In genomic region chr1:72307317-72307798, GRCm38 (mm10) we compare ENCODE assay signal across 8 mouse cellular contexts. TPM values are rescaled to one million over a fixed set of nuclear protein-coding genes. Genes with fewer than 3 reads are reported as not detected.
DNase-seq lines count a peak whose midpoint lies in the region; ATAC-seq and TF ChIP-seq lines count a peak whose summit lies in the region.

Xrcc5 (plus strand) TSS chr1:72307421.

- H3K9me3 ChIP-seq in hindbrain, postnatal 0 days (ENCODE audit: low read length), result no peaks in the 10 kb centered on the region

- no peaks in the 10 kb centered on the region for H3K27me3 ChIP-seq in hindbrain, postnatal 0 days (ENCODE audit: insufficient read depth, low read length)

- H3K9ac ChIP-seq in hindbrain, postnatal 0 days (replicated peaks; ENCODE audit: low read length), result peak within 1 kb of the TSS; percentile 78

- H3K4me2 ChIP-seq in hindbrain, postnatal 0 days (ENCODE audit: low read depth, low read length), result peak within 1 kb of the TSS; percentile 77

- peak; percentile 98 for ATAC-seq in hindbrain, postnatal 0 days
- peak; percentile 90 for ATAC-seq in megakaryocyte, adult 5-6 weeks (ENCODE audit: poor library complexity, severe bottlenecking)

- intact Hi-C loops in left cerebral cortex, adult 2 months (cut with DNase I), result loop anchor here (1.0 to 5.0 kb wide), 5 partner anchors 23 to 550 kb away; partner anchors contain the start of genes March4, Pecr, Rpl37a and Smarcal1

- peak within 1 kb of the TSS; percentile 84 for H3K27ac ChIP-seq in hindbrain, postnatal 0 days
- H3K27ac ChIP-seq in left cerebral cortex, adult 2 months, result peak within 1 kb of the TSS; percentile 84

- H3K4me1 ChIP-seq in hindbrain, postnatal 0 days (ENCODE audit: insufficient read depth, low read length), result 0 out of 2 replicates have a peak, but pooled peaks cover 4% of the 10 kb centered on the region

- WGBS in hindbrain, postnatal 0 days, result under 1% methylated on average over 21 of the region's 21 CpGs

- TF ChIP-seq CTCF in hindbrain, postnatal 0 days (IDR thresholded peaks at IDR 0.05; ENCODE audit: low read depth), result no peak
- TF ChIP-seq CTCF in left cerebral cortex, adult 2 months (IDR thresholded peaks at IDR 0.05), result no peak

- no peaks in the 10 kb centered on the region for H3K36me3 ChIP-seq in hindbrain, postnatal 0 days (ENCODE audit: insufficient read depth, low read length)

- peak within 1 kb of the TSS; percentile 62 for H3K4me3 ChIP-seq in hindbrain, postnatal 0 days (ENCODE audit: low read length)
- H3K4me3 ChIP-seq in left cerebral cortex, adult 2 months, result peak within 1 kb of the TSS; percentile 73

- peak; percentile 95 for DNase-seq in T-cell, adult 2 months (ENCODE audit: low spot score)
- DNase-seq in cerebellum, postnatal 36 days, result peak; percentile 95 to 97
- DNase-seq in gastrocnemius, adult 18-20 months (ENCODE audit: low spot score), result peak; percentile 93
- peak; percentile 99 for DNase-seq in hindbrain, postnatal 0 days (ENCODE audit: low spot score)
- DNase-seq in left cerebral cortex, adult 2 months (ENCODE audit: extremely low spot score in 1 of 2, low spot score in 2 of 2), result peak; percentile 88 to 91
- peak; percentile 93 for DNase-seq in right cerebral cortex, adult 2 months (ENCODE audit: low spot score in 2 of 2)
- DNase-seq in urinary bladder, postnatal 14 days (ENCODE audit: low spot score), result peak; percentile 94

RNA-seq across cellular contexts. Expression of gene Xrcc5, which starts in this region (rescaled TPM):
- 10 to 100 TPM; 22.2 to 24.5 TPM for total RNA-seq in gastrocnemius, adult 18-20 months (2021)
- 7.7 and 9.0 TPM in 2 replicates for total RNA-seq in hindbrain, postnatal 0 days (2014; rRNA removed)
- 15.7 and 16.2 TPM in 2 replicates for polyA plus RNA-seq in hindbrain, postnatal 0 days (2015; fragmentation: Nextera tagmentation; extraction: Ambion mirVana)
- total RNA-seq in left cerebral cortex, adult 2 months (2021), result 10 to 100 TPM; 16.9 to 18.2 TPM
- 0.31 and 0.50 TPM in 2 replicates for total RNA-seq in megakaryocyte, adult 5-6 weeks (2015)
- total RNA-seq in megakaryocyte, adult 5-6 weeks (2017), result 0.77 and 2.9 TPM in 2 replicates

Comparison
In these comparisons a context has a peak if more than half of its experiments do, and no peak if none do; other contexts are left out.
1. Peak in every context shown above with its lines: DNase-seq, ATAC-seq, H3K4me3 ChIP-seq and H3K27ac ChIP-seq.